Mouse (Mus musculus): ENCODE measurements at regions not wholly inside any gene's neighbourhood (a gene's known extent, or its start where the extent isn't known, plus 50 kb on each side); places are given as distances from the start of the nearest gene placed in this dataset.

- DNase-seq (ENCODE audit: low spot score): no peak
Observed at GRCm38 (mm10) chr10:92625781-92626180, 96.4 kb downstream of the Nedd1 start.

GRCm38 (mm10) chr10:92615684-92616379 lies 106.4 kb downstream of the Nedd1 start:
- DNase-seq (ENCODE audit: low spot score): no peak

- no peak for DNase-seq (ENCODE audit: low spot score)
Observed at GRCm38 (mm10) chr10:92614341-92614740, 107.9 kb downstream of the Nedd1 start.

- no peak for DNase-seq (ENCODE audit: low spot score)
Observed at GRCm38 (mm10) chr10:92611060-92611459, 111.2 kb downstream of the Nedd1 start.

- DNase-seq (ENCODE audit: low spot score): no peak
Observed at GRCm38 (mm10) chr10:92606761-92607160, 115.5 kb downstream of the Nedd1 start.

GRCm38 (mm10) chr10:92605646-92606045 lies 116.6 kb downstream of the Nedd1 start:
- DNase-seq (ENCODE audit: low spot score): no peak

GRCm38 (mm10) chr10:92600116-92600515 lies 122.1 kb downstream of the Nedd1 start:
- DNase-seq (ENCODE audit: low spot score): no peak

GRCm38 (mm10) chr10:92595496-92596355 lies 126.5 kb downstream of the Nedd1 start:
- DNase-seq (ENCODE audit: low spot score): peak; percentile 40

GRCm38 (mm10) chr10:92593947-92594460 lies 128.2 kb downstream of the Nedd1 start:
- no peak for DNase-seq (ENCODE audit: low spot score)

- DNase-seq (ENCODE audit: low spot score): no peak
Observed at GRCm38 (mm10) chr10:92578872-92579271, 143.3 kb downstream of the Nedd1 start.

- no peak for DNase-seq (ENCODE audit: low spot score)
Observed at GRCm38 (mm10) chr10:92570496-92570895, 151.7 kb downstream of the Nedd1 start.

- no peak for DNase-seq (ENCODE audit: low spot score)
Observed at GRCm38 (mm10) chr10:92557463-92557862, 164.8 kb downstream of the Nedd1 start.

- peak; percentile 71 for DNase-seq (ENCODE audit: low spot score)
Observed at GRCm38 (mm10) chr10:92556526-92557422, 165.4 kb downstream of the Nedd1 start.

- no peak for DNase-seq (ENCODE audit: low spot score)
Observed at GRCm38 (mm10) chr10:92555727-92556525, 166.3 kb downstream of the Nedd1 start.

GRCm38 (mm10) chr10:92553966-92554365 lies 168.3 kb downstream of the Nedd1 start:
- no peak for DNase-seq (ENCODE audit: low spot score)

GRCm38 (mm10) chr10:92548875-92549586 lies 173.2 kb downstream of the Nedd1 start:
- no peak for DNase-seq (ENCODE audit: low spot score)

GRCm38 (mm10) chr10:92538433-92538832 lies 183.8 kb downstream of the Nedd1 start:
- DNase-seq (ENCODE audit: low spot score): no peak

- DNase-seq (ENCODE audit: low spot score): no peak
Observed at GRCm38 (mm10) chr10:92516886-92517285, 205.3 kb downstream of the Nedd1 start.

- DNase-seq (ENCODE audit: low spot score): no peak
Observed at GRCm38 (mm10) chr10:92511769-92512168, 210.5 kb downstream of the Nedd1 start.

- no peak for DNase-seq (ENCODE audit: low spot score)
Observed at GRCm38 (mm10) chr10:92510677-92511076, 211.5 kb downstream of the Nedd1 start.

Measured in embryo, embryonic 10 days (tissue).